Mouse (Mus musculus): ENCODE results near the gene Krtap4-1.

Gene Krtap4-1

DNA sequence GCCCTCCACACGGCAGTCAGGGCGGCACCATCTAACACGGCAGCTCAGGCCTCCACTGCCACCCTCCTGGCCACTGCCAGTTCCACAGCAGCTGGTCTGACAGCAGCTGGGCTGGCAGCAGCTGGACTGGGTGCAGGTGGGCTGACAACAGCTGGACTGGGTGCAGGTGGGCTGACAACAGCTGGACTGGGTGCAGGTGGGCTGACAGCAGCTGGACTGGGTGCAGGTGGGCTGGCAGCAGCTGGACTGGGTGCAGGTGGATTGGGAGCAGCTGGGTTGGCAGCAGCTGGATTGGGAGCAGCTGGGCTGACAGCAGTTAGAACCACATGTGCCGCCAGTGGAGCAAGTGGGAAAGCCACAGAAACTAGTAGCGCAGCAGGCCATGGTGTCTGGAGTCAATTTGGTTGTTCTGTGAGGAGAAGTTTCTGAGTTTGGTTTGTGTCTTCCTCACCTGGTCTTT is 44.8 kb downstream of the Krtap4-1 start, which contains the start of gene Krtap1-4:
Gene Krtap1-4 (minus strand): TSS at position 410 of the 460 bp plus-strand sequence.
- DNase-seq: no peak

DNA sequence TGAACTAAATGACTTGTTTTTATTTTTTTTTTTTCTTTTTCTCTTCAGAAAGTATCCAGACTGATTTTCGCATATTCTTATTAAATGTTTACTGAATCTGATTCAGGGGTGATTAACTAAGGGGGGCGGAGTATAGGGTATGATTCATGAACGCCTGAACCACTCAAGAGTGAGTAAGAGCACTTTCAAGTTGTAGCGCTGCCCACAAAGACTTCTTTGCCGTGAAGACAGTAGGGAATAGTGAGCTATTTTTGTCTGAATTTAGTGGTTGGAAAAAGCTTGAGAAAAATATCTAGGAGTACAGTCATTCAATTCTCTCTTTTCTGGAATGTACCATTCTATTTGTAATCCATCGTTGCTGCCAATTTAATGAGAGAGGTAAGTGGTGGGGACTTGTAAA is 46.5 kb downstream of the Krtap4-1 start:
- no peak for DNase-seq

DNA sequence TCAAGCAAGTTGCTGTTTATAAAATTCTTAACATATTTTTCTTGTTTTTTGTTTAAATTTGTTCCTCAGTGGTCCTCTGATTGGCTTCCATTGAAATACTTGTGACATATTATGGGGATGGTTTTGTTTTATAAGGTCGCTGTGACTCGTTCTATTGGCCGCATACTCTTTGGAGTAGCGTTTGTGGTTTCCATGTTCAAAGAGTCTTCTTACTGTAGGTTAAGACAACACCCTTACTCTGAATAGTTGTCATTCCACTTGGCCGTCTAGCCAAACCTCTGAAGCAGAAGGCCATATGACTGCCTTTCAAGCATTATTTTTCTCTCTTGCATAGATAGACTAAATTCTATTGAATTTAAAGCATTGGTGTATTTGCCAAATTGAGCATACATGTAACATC is 47.0 kb downstream of the Krtap4-1 start:
- no peak for DNase-seq

DNA sequence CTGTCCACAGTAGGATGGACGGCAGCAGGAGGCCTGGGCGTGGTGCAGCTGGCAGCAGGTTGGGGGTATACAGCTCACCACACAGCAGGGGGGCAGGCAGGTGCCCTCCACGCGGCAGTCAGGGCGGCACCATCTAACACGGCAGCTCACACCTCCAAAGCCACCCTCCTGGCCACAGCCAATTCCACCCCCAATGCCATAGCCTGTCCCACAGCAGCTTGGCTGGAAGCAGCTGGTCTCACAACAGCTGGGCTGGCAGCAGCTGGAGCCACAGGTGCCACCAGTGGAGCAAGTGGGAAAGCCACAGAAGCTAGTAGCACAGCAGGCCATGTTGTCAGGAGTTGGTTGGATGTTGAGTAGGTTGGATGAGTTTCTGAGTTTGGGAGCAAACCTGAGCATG is 47.4 kb downstream of the Krtap4-1 start, which contains the start of gene Krtap1-5:
Gene Krtap1-5 (minus strand): TSS at position 381 of the 400 bp plus-strand sequence.
- DNase-seq: no peak
